Mouse (Mus musculus) cerebellum, postnatal 10 days (tissue): Measurements from ENCODE around the gene Ankrd35.
"Not testable (repeated sequence)": the region's sequence is repeated elsewhere in the genome, so short reads cannot be mapped to it uniquely, and the experiment has no call there.

Source experiments
- DNase-seq, 2 experiments: peaks; one replicate each; pipeline ENCODE4 v3.0.0; 2021; ENCODE audit warnings: mixed read lengths in 2 of 2

The Ankrd35 gene

GRCm38 (mm10) chr3:96673514-96673913, 3.6 kb downstream of the Ankrd35 start:
- DNase-seq = no peak

DNA sequence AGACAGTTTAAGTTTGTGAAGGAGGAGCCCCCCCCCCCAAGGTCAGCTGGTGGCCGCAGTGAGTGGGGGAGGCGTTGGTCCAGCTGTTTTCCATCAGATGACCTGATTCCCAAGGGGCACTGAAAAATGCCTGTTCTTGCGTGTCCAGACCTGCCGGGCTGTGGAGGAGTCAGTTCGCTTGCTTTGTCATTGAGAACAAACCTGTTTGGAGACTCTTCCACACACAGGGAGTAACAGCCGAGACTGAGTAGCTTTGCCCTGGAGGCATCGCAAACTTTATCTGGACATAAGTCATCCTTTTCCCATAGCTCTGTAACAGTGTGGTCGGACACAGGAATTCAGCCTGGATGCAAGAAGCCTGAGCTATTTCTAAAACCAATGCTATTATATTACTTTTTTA, 4.5 kb downstream of the Ankrd35 start:
- no peak for DNase-seq

GRCm38 (mm10) chr3:96675171-96675570, 5.2 kb downstream of the Ankrd35 start:
- no peak for DNase-seq

DNA sequence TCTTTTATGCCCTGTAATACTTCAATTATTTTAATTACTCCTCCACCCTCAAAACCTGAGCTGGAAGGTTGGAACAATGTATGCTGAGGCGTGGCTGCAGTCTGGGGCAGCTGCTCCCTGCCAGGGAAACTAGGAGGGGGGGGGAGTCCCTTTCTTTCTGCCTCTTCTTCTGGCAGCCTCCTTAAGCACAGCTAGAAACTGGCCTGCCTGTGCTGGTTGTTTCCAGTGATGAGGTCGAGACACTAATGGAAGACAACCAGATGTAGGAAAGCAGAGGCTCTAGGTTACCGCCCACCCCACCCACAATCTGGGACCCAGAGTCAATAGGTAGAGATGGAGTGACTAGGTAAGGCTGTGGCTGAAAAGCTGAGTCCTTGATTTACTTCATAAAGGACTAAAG, 5.8 kb downstream of the Ankrd35 start:
- DNase-seq = no peak

- no peak for DNase-seq
These were observed 8.5 kb downstream of the Ankrd35 start for GRCm38 (mm10) chr3:96678456-96678855.

- DNase-seq = no peak
These were observed 9.3 kb downstream of the Ankrd35 start for GRCm38 (mm10) chr3:96679159-96679674.

- DNase-seq = no peak
These were observed 10.5 kb downstream of the Ankrd35 start for GRCm38 (mm10) chr3:96680269-96680956.

DNA sequence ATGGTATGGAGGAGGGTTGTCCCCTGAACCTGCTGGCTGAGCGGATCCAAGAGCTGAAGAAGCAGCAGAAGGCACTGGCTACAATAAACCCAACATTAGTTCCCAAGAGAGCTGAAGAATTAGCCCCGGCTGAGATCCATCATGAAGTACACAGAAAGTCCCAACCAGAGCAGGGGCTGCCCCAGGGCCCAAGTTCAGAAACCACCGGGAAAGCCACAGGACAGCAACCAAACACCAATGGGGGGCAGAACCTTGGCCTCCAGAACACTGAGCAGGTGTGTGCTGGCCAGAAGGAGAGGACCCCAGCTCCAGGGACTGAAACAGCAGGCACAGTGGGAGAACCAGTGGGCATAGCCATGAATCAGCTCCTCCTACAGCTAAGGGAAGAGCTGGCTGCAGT, 13.6 kb downstream of the Ankrd35 start:
- DNase-seq = no peak

DNA sequence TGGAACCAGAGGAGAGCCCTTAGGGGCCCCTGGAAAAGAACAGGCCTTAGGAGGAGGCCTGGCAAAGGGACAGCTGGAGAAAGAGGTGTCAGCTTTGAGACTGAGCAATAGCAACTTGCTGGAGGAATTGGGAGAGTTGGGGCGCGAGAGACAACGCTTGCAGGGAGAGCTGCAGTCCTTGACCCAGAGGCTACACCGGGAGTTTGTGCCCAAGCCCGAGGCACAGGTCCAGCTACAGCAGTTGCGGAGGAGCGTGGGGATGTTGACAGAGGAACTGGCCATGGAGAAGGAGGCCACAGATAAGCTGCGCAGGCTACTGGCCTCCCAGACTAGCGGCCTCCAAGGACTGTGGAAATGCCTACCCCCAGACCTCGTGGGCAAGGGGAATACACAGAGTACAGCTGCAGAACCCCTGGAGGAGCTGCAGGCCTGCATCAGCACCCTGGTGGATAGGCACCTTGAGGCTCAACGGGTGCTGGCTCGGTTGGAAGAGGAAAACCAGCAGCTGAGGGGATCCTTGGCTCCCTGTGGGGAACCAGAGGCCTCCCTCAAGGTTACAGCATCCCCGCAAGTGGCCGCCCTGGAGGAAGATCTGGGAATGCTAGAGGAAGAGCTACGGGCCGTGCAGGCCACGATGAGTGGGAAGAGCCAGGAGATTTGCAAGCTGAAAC, 14.4 kb downstream of the Ankrd35 start:
- DNase-seq = no peak

DNA sequence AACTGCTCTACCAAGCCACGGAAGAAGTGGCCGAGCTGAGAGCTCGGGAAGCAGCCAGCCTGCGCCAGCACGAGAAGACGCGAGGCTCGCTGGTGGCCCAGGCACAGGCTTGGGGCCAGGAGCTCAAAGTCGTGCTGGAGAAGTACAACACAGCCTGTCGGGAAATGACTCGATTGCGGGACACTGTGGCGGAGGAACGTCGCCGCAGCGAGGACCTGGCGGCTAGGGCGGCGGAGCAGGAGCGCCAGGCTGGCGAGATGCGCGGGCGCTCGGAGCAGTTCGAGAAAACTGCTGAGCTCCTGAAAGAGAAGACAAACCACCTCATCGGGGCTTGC, 14.9 kb downstream of the Ankrd35 start:
- DNase-seq = peak; percentile 37 to 51

- DNase-seq = not testable (repeated sequence)
These were observed 16.1 kb downstream of the Ankrd35 start for GRCm38 (mm10) chr3:96686057-96686456.

GRCm38 (mm10) chr3:96688854-96689253, 18.9 kb downstream of the Ankrd35 start:
- DNase-seq = no peak

- no peak for DNase-seq
These were observed 20.4 kb downstream of the Ankrd35 start for GRCm38 (mm10) chr3:96690298-96690697.

GRCm38 (mm10) chr3:96692506-96692905, 22.6 kb downstream of the Ankrd35 start:
- DNase-seq = peak; percentile 68 to 77

DNA sequence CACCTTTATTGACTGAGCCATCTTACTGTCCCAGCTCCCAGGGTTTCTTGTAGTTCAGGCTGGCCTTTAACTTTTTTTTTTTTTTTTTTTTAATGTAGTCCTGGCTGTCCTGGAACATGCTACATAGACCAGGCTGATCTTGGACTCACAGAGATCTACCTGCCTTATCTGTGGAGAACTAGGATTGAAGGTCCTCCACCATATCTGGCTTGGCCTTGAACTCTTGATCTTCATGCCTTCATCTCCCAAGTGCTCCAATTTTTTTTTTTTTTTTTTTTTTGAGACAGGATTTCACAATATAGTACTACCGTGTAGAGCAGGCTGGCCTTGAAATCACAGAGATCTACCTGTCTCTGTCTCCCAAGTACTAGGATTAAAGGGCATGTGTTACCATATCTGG, 23.6 kb downstream of the Ankrd35 start:
- DNase-seq = no peak

- peak; percentile 69 to 82 for DNase-seq
These were observed 26.4 kb downstream of the Ankrd35 start, which contains the start of gene Pias3 for GRCm38 (mm10) chr3:96696198-96696765. Gene Pias3 (plus strand): TSS chr3:96696384.

- peak; percentile 91 to 94 for DNase-seq
These were observed 27.1 kb downstream of the Ankrd35 start for GRCm38 (mm10) chr3:96696766-96697732.

- peak; percentile 48 to 54 for DNase-seq
These were observed 29.2 kb downstream of the Ankrd35 start for GRCm38 (mm10) chr3:96698993-96699690.

DNA sequence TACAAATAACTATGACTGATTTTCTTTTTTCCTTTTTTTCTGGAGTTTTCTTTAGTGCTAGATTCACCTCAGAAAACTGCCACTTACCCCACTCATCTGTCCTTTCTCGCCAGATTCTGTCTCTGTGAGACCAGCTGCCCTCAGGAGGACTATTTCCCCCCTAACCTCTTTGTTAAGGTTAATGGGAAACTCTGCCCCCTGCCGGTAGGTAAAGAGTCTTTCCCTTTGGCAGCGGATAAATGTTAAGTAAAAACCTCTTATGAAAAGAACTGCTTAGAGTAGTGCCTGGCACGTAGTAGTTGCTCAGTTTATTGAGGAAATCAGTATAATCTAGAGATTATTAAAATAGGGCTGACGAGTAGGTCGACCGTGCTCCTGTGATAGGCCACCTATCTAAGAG, 30.4 kb downstream of the Ankrd35 start:
- peak; percentile 56 to 69 for DNase-seq

- DNase-seq = no peak
These were observed 31.1 kb downstream of the Ankrd35 start for GRCm38 (mm10) chr3:96701003-96701402.

DNA sequence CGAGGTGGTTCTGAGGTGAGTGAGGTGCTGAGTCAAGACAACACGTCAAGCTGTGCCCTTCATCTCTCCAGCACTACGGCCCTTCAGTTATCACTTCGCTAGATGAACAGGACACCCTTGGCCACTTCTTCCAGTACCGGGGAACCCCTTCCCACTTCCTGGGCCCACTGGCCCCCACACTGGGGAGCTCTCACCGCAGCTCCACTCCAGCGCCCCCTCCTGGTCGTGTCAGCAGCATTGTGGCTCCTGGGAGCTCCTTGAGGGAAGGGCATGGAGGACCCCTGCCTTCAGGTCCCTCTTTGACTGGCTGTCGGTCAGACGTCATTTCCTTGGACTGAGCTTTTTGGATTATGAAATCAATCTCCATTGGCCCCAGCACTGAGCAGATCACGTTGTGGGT, 34.8 kb downstream of the Ankrd35 start:
- DNase-seq = peak; percentile 46 to 57

- DNase-seq = no peak
These were observed 36.3 kb downstream of the Ankrd35 start for GRCm38 (mm10) chr3:96706217-96706616.
